Mouse (Mus musculus): ENCODE measurements at regions not wholly inside any gene's neighbourhood (a gene's known extent, or its start where the extent isn't known, plus 50 kb on each side); places are given as distances from the start of the nearest gene placed in this dataset.

- intact Hi-C loops (cut with DNase I): loop anchor here (5.0 to 10.0 kb wide), 2 partner anchors 47 to 110 kb away; no protein-coding TSS in a partner anchor
- DNase-seq (ENCODE audit: extremely low spot score in 1 of 2, low spot score in 2 of 2): peak; percentile 8 to 50
These were observed 63.9 kb downstream of the Ddx3x start for GRCm38 (mm10) chrX:13344701-13345100.

- intact Hi-C loops (cut with DNase I): loop anchor here (5.0 to 10.0 kb wide), 2 partner anchors 48 to 110 kb away; no protein-coding TSS in a partner anchor
- DNase-seq (ENCODE audit: extremely low spot score in 1 of 2, low spot score in 2 of 2): no peak
These were observed 64.4 kb downstream of the Ddx3x start for GRCm38 (mm10) chrX:13345126-13345525.

GRCm38 (mm10) chrX:13346011-13346631, 65.4 kb downstream of the Ddx3x start:
- DNase-seq (ENCODE audit: extremely low spot score in 1 of 2, low spot score in 2 of 2): peak in 1 of 2 experiments; percentile 10
- intact Hi-C loops (cut with DNase I): loop anchor here (5.0 to 10.0 kb wide), 2 partner anchors 49 to 111 kb away; no protein-coding TSS in a partner anchor

- intact Hi-C loops (cut with DNase I): loop anchor here (5.0 to 10.0 kb wide), 2 partner anchors 49 to 112 kb away; no protein-coding TSS in a partner anchor
- DNase-seq (ENCODE audit: extremely low spot score in 1 of 2, low spot score in 2 of 2): peak; percentile 11 to 45
These were observed 65.9 kb downstream of the Ddx3x start for GRCm38 (mm10) chrX:13346696-13347026.

- DNase-seq (ENCODE audit: extremely low spot score in 1 of 2, low spot score in 2 of 2): peak; percentile 68 to 88
- intact Hi-C loops (cut with DNase I): loop anchor here (5.0 to 10.0 kb wide), 2 partner anchors 50 to 112 kb away; no protein-coding TSS in a partner anchor
These were observed 66.5 kb downstream of the Ddx3x start for GRCm38 (mm10) chrX:13347027-13347840.

GRCm38 (mm10) chrX:13348415-13348814, 67.6 kb downstream of the Ddx3x start:
- intact Hi-C loops (cut with DNase I): loop anchor here (5.0 to 10.0 kb wide), 2 partner anchors 51 to 114 kb away; no protein-coding TSS in a partner anchor
- no peak for DNase-seq (ENCODE audit: extremely low spot score in 1 of 2, low spot score in 2 of 2)

- no peak for DNase-seq (ENCODE audit: extremely low spot score in 1 of 2, low spot score in 2 of 2)
- intact Hi-C loops (cut with DNase I): no loop called here
These were observed 69.7 kb downstream of the Ddx3x start for GRCm38 (mm10) chrX:13350461-13350860.

GRCm38 (mm10) chrX:13357149-13357783, 76.5 kb downstream of the Ddx3x start:
- intact Hi-C loops (cut with DNase I): no loop called here
- DNase-seq (ENCODE audit: extremely low spot score in 1 of 2, low spot score in 2 of 2): no peak

GRCm38 (mm10) chrX:13357973-13358372, 77.2 kb downstream of the Ddx3x start:
- DNase-seq (ENCODE audit: extremely low spot score in 1 of 2, low spot score in 2 of 2): no peak
- intact Hi-C loops (cut with DNase I): no loop called here

GRCm38 (mm10) chrX:13360436-13360835, 79.7 kb downstream of the Ddx3x start:
- DNase-seq (ENCODE audit: extremely low spot score in 1 of 2, low spot score in 2 of 2): no peak
- intact Hi-C loops (cut with DNase I): no loop called here

GRCm38 (mm10) chrX:13370319-13370718, 89.5 kb downstream of the Ddx3x start:
- intact Hi-C loops (cut with DNase I): no loop called here
- no peak for DNase-seq (ENCODE audit: extremely low spot score in 1 of 2, low spot score in 2 of 2)

- intact Hi-C loops (cut with DNase I): no loop called here
- no peak for DNase-seq (ENCODE audit: extremely low spot score in 1 of 2, low spot score in 2 of 2)
These were observed 92.0 kb downstream of the Ddx3x start for GRCm38 (mm10) chrX:13372752-13373151.

- intact Hi-C loops (cut with DNase I): no loop called here
- DNase-seq (ENCODE audit: extremely low spot score in 1 of 2, low spot score in 2 of 2): no peak
These were observed 79.6 kb upstream of the Nyx start for GRCm38 (mm10) chrX:13386354-13386753.

- intact Hi-C loops (cut with DNase I): no loop called here
- no peak for DNase-seq (ENCODE audit: extremely low spot score in 1 of 2, low spot score in 2 of 2)
These were observed 67.4 kb upstream of the Nyx start for GRCm38 (mm10) chrX:13398466-13398865.

- no peak for DNase-seq (ENCODE audit: extremely low spot score in 1 of 2, low spot score in 2 of 2)
- intact Hi-C loops (cut with DNase I): no loop called here
These were observed 53.2 kb upstream of the Nyx start for GRCm38 (mm10) chrX:13412726-13413125.

GRCm38 (mm10) chrX:13413135-13413534, 52.8 kb upstream of the Nyx start:
- intact Hi-C loops (cut with DNase I): no loop called here
- no peak for DNase-seq (ENCODE audit: extremely low spot score in 1 of 2, low spot score in 2 of 2)

All from left cerebral cortex, postnatal 10 days (tissue).